Mouse (Mus musculus): ENCODE data around the gene Sptan1. TPM values are rescaled to one million over a fixed set of nuclear protein-coding genes. Genes with fewer than 3 reads are reported as not detected.

Gene Sptan1
- polyA plus RNA-seq, 1 experiment = 63.0 TPM

DNA sequence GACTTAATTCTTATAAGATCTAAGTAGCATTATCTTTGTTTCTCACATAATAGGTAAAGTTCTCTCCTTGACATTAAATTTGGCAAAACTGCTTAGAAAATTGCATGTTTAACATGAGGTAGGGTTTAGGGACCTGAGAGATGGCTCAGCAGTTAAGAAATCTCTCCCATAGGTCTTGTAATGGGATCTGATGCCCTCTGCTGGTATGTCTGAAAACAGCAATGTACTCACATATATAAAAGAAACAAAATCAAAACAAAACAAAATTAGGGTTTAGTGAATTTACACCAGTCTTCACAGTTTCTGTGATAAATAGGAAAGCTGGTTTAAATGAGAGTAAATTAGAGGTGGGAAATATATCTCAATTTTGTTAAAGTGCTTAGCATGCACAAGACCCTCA is 11.9 kb downstream of the Sptan1 start:
- H3K4me1 ChIP-seq = peaks cover 37% of the 10 kb centered on the region
- H3K9me3 ChIP-seq = no peaks in the 10 kb centered on the region
- H3K36me3 ChIP-seq (replicated peaks; ENCODE audit: low read length) = peaks cover 55% of the 10 kb centered on the region
- TF ChIP-seq GATA1 (IDR thresholded peaks at IDR 0.05; ENCODE audit: borderline replicate concordance, low read length) (no peak), FLI1 (IDR thresholded peaks at IDR 0.05; ENCODE audit: low read length) (no peak)
- H3K27me3 ChIP-seq (replicated peaks) = no peaks in the 10 kb centered on the region
- H3K4me3 ChIP-seq (replicated peaks) = no peak overlapping the region

DNA sequence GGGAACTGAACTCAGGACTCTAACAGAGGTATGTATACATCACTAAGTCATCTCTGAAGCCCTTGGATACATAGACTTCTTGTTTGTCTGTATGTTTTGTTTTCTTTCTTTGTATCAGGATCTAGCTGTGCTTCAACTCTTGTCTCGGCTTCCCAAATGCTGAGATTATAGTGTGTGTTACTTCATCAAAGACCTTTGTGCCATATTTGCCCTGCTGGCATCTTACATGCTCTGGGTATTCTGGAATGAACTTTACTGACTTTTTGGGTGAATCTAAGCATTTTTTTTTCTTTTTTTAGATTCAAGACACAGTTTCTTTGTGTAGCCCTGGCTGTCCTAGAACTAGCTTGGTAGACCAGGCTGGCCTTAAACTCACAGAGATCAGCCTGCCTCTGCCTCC is 15.3 kb downstream of the Sptan1 start:
- TF ChIP-seq GATA1 (IDR thresholded peaks at IDR 0.05; ENCODE audit: borderline replicate concordance, low read length) (no peak), FLI1 (IDR thresholded peaks at IDR 0.05; ENCODE audit: low read length) (no peak)
- H3K27me3 ChIP-seq (replicated peaks) = no peaks in the 10 kb centered on the region
- no peak overlapping the region for H3K4me3 ChIP-seq (replicated peaks)
- H3K4me1 ChIP-seq = peaks cover 5% of the 10 kb centered on the region
- H3K36me3 ChIP-seq (replicated peaks; ENCODE audit: low read length) = peaks cover 81% of the 10 kb centered on the region
- no peaks in the 10 kb centered on the region for H3K9me3 ChIP-seq

DNA sequence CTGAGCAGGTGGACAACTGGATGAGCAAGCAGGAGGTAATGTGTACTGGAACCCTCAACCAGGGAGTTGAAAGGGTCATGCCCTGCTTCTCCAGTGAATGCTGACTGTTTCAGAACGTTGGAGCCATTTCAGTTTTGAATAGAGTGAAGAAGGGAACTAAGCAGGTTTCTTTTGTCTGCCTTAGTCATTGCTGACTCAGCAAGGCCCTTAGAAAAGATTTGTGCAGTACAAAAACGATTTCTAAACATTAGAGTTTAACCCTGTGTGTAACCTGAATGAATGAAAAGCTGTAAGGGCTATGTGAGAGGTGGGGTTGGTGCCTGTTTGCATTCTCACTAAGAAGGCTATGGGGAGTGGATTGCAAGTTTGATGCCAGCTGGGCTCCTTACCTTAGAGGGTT is 26.6 kb downstream of the Sptan1 start:
- Histone ChIP-seq H3K36me3 (replicated peaks; ENCODE audit: low read length) (peaks cover 98% of the 10 kb centered on the region), H3K27me3 (replicated peaks) (no peaks in the 10 kb centered on the region), H3K4me1 (no peaks in the 10 kb centered on the region), H3K4me3 (replicated peaks) (no peak overlapping the region), H3K9me3 (no peaks in the 10 kb centered on the region)
- TF ChIP-seq GATA1 (IDR thresholded peaks at IDR 0.05; ENCODE audit: borderline replicate concordance, low read length) (no peak), FLI1 (IDR thresholded peaks at IDR 0.05; ENCODE audit: low read length) (no peak)

DNA sequence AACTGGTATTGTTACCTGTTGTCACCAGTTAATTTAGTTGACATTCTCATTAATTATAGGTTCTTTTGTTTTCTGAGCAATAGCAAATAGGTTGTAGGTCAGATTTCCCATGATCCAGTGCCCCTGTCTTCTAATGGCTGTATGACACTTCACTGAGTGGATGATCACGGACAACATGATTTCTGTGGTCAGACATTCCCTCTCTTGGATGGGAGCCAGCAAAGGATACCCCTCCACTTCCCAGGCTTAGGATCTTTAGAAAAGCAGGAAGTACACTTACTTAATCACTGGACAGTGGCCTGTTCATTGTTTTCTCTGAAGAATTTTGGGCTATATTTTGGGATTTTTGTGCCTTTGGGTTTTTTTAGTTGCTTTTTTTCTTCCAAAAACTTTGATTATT is 43.7 kb downstream of the Sptan1 start:
- H3K4me3 ChIP-seq (replicated peaks) = no peak overlapping the region
- peaks cover 100% of the 10 kb centered on the region for H3K36me3 ChIP-seq (replicated peaks; ENCODE audit: low read length)
- peaks cover 6% of the 10 kb centered on the region for H3K4me1 ChIP-seq
- TF ChIP-seq GATA1 (IDR thresholded peaks at IDR 0.05; ENCODE audit: borderline replicate concordance, low read length) (no peak), FLI1 (IDR thresholded peaks at IDR 0.05; ENCODE audit: low read length) (no peak)
- H3K9me3 ChIP-seq = no peaks in the 10 kb centered on the region
- H3K27me3 ChIP-seq (replicated peaks) = no peaks in the 10 kb centered on the region

DNA sequence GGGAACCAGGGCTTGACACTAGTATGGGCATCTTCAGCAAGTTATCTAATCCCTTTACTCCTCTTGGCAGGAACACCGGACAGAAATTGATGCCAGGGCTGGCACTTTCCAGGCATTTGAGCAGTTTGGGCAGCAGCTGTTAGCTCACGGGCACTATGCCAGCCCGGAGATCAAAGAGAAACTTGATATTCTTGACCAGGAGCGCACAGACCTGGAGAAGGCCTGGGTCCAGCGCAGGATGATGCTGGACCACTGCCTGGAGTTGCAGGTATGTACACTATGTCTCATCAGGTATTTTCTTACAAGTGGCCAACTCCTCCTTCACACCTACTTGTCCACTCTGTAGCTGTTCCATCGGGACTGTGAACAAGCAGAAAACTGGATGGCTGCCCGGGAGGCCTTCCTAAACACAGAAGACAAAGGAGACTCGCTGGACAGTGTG is 45.5 kb downstream of the Sptan1 start:
- Histone ChIP-seq H3K4me3 (replicated peaks) (no peak overlapping the region), H3K27me3 (replicated peaks) (no peaks in the 10 kb centered on the region), H3K9me3 (no peaks in the 10 kb centered on the region), H3K36me3 (replicated peaks; ENCODE audit: low read length) (peaks cover 100% of the 10 kb centered on the region), H3K4me1 (peaks cover 2% of the 10 kb centered on the region)
- TF ChIP-seq FLI1 (IDR thresholded peaks at IDR 0.05; ENCODE audit: low read length) (no peak), GATA1 (IDR thresholded peaks at IDR 0.05; ENCODE audit: borderline replicate concordance, low read length) (no peak)

GRCm38 (mm10) chr2:30014326-30014966 is 49.1 kb downstream of the Sptan1 start:
- Histone ChIP-seq H3K9me3 (no peaks in the 10 kb centered on the region), H3K4me3 (replicated peaks) (no peak overlapping the region), H3K27me3 (replicated peaks) (no peaks in the 10 kb centered on the region), H3K4me1 (no peaks in the 10 kb centered on the region), H3K36me3 (replicated peaks; ENCODE audit: low read length) (peaks cover 98% of the 10 kb centered on the region)
- TF ChIP-seq FLI1 (IDR thresholded peaks at IDR 0.05; ENCODE audit: low read length) (no peak), GATA1 (IDR thresholded peaks at IDR 0.05; ENCODE audit: borderline replicate concordance, low read length) (no peak)

DNA sequence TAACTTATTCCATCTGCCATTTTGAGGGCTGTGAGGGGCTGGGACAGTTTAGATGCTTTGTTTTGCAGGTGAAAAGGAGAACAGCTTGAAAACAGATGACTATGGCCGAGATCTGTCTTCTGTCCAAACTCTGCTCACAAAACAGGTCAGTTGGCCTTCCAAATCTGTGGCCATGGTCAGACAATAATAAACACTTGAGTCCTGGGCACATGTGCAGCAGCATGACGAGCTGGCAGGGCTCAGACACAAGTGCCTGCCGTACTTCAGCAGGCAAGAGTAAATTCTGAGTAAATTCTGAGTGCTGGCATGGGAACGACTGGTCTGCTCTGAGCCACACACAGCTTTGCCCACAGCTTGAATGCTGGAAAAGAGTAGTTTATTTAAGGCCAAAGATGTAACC is 60.1 kb downstream of the Sptan1 start:
- Histone ChIP-seq H3K9me3 (no peaks in the 10 kb centered on the region), H3K4me1 (peaks cover 16% of the 10 kb centered on the region), H3K4me3 (replicated peaks) (no peak overlapping the region), H3K36me3 (replicated peaks; ENCODE audit: low read length) (peaks cover 99% of the 10 kb centered on the region), H3K27me3 (replicated peaks) (no peaks in the 10 kb centered on the region)
- no peak for TF ChIP-seq GATA1 (IDR thresholded peaks at IDR 0.05; ENCODE audit: borderline replicate concordance, low read length)
- TF ChIP-seq FLI1 (IDR thresholded peaks at IDR 0.05; ENCODE audit: low read length) = no peak

DNA sequence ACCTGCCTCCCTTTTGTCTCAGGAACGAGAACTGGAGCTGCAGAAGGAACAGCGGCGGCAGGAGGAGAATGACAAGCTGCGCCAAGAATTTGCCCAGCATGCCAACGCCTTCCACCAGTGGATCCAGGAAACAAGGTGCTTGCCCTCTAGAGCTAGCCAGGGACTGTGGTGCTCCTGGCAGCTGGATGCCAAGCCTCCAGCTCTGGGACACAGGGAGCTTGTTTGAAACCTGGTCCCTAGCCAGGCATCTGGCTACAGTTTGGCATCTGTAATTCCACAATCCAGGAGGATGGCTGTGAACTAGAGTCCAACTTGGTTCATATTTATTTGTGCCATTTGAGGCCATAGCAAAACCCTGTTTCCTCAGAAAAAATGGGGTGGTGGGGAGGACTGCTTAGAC is 61.6 kb downstream of the Sptan1 start:
- Histone ChIP-seq H3K36me3 (replicated peaks; ENCODE audit: low read length) (peaks cover 99% of the 10 kb centered on the region), H3K9me3 (no peaks in the 10 kb centered on the region)
- TF ChIP-seq FLI1 (IDR thresholded peaks at IDR 0.05; ENCODE audit: low read length) = no peak
- TF ChIP-seq GATA1 (IDR thresholded peaks at IDR 0.05; ENCODE audit: borderline replicate concordance, low read length) = no peak

GRCm38 (mm10) chr2:30032244-30032846 is 67.0 kb downstream of the Sptan1 start:
- TF ChIP-seq GATA1 (IDR thresholded peaks at IDR 0.05; ENCODE audit: borderline replicate concordance, low read length) (no peak), FLI1 (IDR thresholded peaks at IDR 0.05; ENCODE audit: low read length) (no peak)
- no peaks in the 10 kb centered on the region for H3K27me3 ChIP-seq (replicated peaks)

More for the DNA sequence above, 61.6 kb downstream of the Sptan1 start:
- Histone ChIP-seq H3K4me1 (peaks cover 16% of the 10 kb centered on the region), H3K27me3 (replicated peaks) (no peaks in the 10 kb centered on the region), H3K4me3 (replicated peaks) (no peak overlapping the region)

DNA sequence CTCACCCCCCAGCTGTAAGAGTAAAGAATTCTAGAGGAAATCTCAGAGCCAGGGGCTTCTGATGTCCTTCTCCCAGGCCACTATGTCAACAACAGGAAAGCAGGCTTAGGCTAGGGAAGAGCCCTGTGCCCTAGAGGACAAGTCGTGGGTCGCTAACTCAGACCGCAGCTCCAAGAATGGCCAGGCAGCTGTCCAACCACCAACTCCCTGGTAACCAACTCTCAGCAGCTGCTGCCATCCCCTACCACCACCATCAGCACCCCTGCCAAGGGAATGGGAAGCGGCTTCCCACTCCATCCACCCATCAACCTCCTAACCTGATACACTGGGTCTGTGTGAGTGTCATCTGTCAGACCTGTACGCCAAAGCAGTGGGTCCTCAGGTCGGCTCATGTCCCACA is 67.6 kb downstream of the Sptan1 start:
- Histone ChIP-seq H3K9me3 (no peaks in the 10 kb centered on the region), H3K27me3 (replicated peaks) (peaks cover 2% of the 10 kb centered on the region), H3K4me3 (replicated peaks) (no peak overlapping the region), H3K4me1 (peaks cover 16% of the 10 kb centered on the region), H3K36me3 (replicated peaks; ENCODE audit: low read length) (peaks cover 85% of the 10 kb centered on the region)
- no peak for TF ChIP-seq FLI1 (IDR thresholded peaks at IDR 0.05; ENCODE audit: low read length)
- TF ChIP-seq GATA1 (IDR thresholded peaks at IDR 0.05; ENCODE audit: borderline replicate concordance, low read length) = no peak

More at GRCm38 (mm10) chr2:30032244-30032846, 67.0 kb downstream of the Sptan1 start:
- H3K4me3 ChIP-seq (replicated peaks) = no peak overlapping the region
- no peaks in the 10 kb centered on the region for H3K9me3 ChIP-seq
- peaks cover 85% of the 10 kb centered on the region for H3K36me3 ChIP-seq (replicated peaks; ENCODE audit: low read length)
- peaks cover 16% of the 10 kb centered on the region for H3K4me1 ChIP-seq
